Mouse (Mus musculus) lung, embryonic 15.5 days (tissue): Measurements from ENCODE around the gene Stk33. TPM values are rescaled to one million over a fixed set of nuclear protein-coding genes. Genes with fewer than 3 reads are reported as not detected.
A peak's percentile ranks its signal among the peaks of the same experiment; 100 is the strongest.

ENCODE experiments used
- ATAC-seq: fragments of 200-750 bp; cut with Nextera tagmentation; 2 replicates; pipeline ENCODE4 v1.8.0; 2017; ENCODE audit warnings: moderate number of reproducible peaks, borderline replicate concordance; ENCODE audit not compliant: low FRiP score, low TSS enrichment; ENCODE audit errors: extremely low read depth
- H3K27ac ChIP-seq: fragments of 300-500 bp; sonication (generic); 2 replicates; pipeline ENCODE4 v1.5.1; 2015; ENCODE audit warnings: moderate library complexity, mild to moderate bottlenecking, inconsistent platforms
- H3K27me3 ChIP-seq: fragments of 300-500 bp; sonication (generic); 2 replicates; pipeline ENCODE4 v1.6.1; 2015; ENCODE audit warnings: inconsistent platforms
- H3K36me3 ChIP-seq: fragments of 300-500 bp; sonication (generic); 2 replicates; pipeline ENCODE4 v1.6.1; 2015; ENCODE audit warnings: inconsistent platforms
- H3K4me1 ChIP-seq: fragments of 300-500 bp; sonication (generic); 2 replicates; pipeline ENCODE4 v1.6.1; 2015; ENCODE audit warnings: inconsistent platforms
- H3K4me2 ChIP-seq: fragments of 300-500 bp; sonication (generic); 2 replicates; pipeline ENCODE4 v1.6.1; 2015; ENCODE audit warnings: inconsistent platforms, mild to moderate bottlenecking, moderate library complexity
- H3K4me3 ChIP-seq: fragments of 300-500 bp; sonication (generic); 2 replicates; pipeline ENCODE4 v1.5.1; 2015; ENCODE audit warnings: mild to moderate bottlenecking, inconsistent platforms
- H3K9ac ChIP-seq: fragments of 300-500 bp; sonication (generic); 2 replicates; pipeline ENCODE4 v1.6.1; 2015; ENCODE audit warnings: inconsistent platforms
- H3K9me3 ChIP-seq: fragments of 300-500 bp; sonication (generic); 2 replicates; pipeline ENCODE4 v1.6.1; 2016; ENCODE audit warnings: inconsistent platforms
- WGBS: fragments of 180-500 bp; shearing (Covaris S2); methylation state at CpG from one replicate; pipeline ENCODE4 v1.1.7; 2015; 5-methylcytosine and 5-hydroxymethylcytosine counted together
- polyA plus RNA-seq: library from polyadenylated mRNA; unstranded; fragments of >200 nt; fragmentation: Nextera tagmentation; extraction: Ambion mirVana; gene quantifications from 2 replicates; pipeline ENCODE4 v1.2.1, GENCODE M21; 2015

Gene Stk33
- polyA plus RNA-seq, 1 experiment from 2014 or later = 2.3 TPM

DNA sequence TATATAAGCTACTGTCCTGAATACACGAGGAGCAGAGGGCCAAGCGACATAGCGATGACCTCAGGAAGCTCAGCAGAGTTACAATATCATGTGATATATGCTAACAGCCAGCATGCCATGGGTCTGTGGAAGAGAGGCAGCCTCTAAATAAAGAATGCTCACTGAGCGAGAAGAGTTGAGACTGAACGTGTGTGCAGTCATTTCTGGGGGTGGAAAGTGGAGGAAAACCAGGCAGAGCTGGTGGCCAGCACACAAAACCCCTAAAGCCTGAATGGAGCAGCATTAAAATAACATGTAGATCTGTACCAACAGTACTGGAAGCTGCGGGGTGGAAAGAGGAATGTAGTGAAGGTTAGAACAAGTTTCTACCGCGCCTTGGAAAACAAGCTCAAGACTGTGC is 107.2 kb downstream of the Stk33 start:
- Histone ChIP-seq H3K9ac (no peak overlapping the region), H3K4me1 (no peaks in the 10 kb centered on the region), H3K27me3 (no peaks in the 10 kb centered on the region), H3K4me3 (no peak overlapping the region), H3K9me3 (no peaks in the 10 kb centered on the region), H3K36me3 (no peaks in the 10 kb centered on the region), H3K27ac (no peak overlapping the region), H3K4me2 (no peak overlapping the region)
- WGBS = 67% methylated on average over 8 of the region's 8 CpGs
- ATAC-seq = no peak

GRCm38 (mm10) chr7:109328772-109329171 is 110.1 kb downstream of the Stk33 start:
- H3K27me3 ChIP-seq = no peaks in the 10 kb centered on the region
- H3K4me2 ChIP-seq = no peak overlapping the region
- no peak for ATAC-seq

GRCm38 (mm10) chr7:109326813-109327212 is 112.1 kb downstream of the Stk33 start:
- 42% methylated on average over 4 of the region's 4 CpGs for WGBS
- no peak overlapping the region for H3K4me2 ChIP-seq
- no peaks in the 10 kb centered on the region for H3K36me3 ChIP-seq
- no peaks in the 10 kb centered on the region for H3K27me3 ChIP-seq
- no peak overlapping the region for H3K27ac ChIP-seq
- no peak overlapping the region for H3K9ac ChIP-seq
- no peak for ATAC-seq
- no peaks in the 10 kb centered on the region for H3K9me3 ChIP-seq
- no peaks in the 10 kb centered on the region for H3K4me1 ChIP-seq
- H3K4me3 ChIP-seq = no peak overlapping the region

More at GRCm38 (mm10) chr7:109328772-109329171, 110.1 kb downstream of the Stk33 start:
- no peaks in the 10 kb centered on the region for H3K9me3 ChIP-seq
- H3K4me3 ChIP-seq = no peak overlapping the region
- 57% methylated on average over 3 of the region's 3 CpGs for WGBS
- no peak overlapping the region for H3K27ac ChIP-seq
- no peaks in the 10 kb centered on the region for H3K36me3 ChIP-seq
- H3K9ac ChIP-seq = no peak overlapping the region
- no peaks in the 10 kb centered on the region for H3K4me1 ChIP-seq

DNA sequence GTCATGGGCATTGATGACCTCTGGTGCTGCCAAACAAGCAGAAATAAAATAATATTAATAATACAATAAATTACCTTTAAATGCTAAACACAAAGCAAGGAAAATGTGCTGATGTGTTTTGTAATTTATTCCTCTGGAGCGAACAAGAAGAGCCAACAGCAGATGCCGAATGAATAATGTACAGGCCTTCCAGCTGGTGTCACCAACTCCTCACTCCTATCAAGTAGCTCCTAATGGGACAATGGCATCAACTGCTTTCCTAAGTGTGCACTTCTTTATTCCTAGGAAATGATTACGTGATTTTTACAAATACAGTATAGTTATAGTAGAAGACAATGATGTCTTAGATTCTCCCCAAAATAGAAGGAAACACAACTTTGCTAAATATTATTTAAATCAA is 113.2 kb downstream of the Stk33 start:
- H3K4me3 ChIP-seq = no peak overlapping the region
- no peaks in the 10 kb centered on the region for H3K9me3 ChIP-seq
- no peak overlapping the region for H3K4me2 ChIP-seq
- no peaks in the 10 kb centered on the region for H3K36me3 ChIP-seq
- no peaks in the 10 kb centered on the region for H3K27me3 ChIP-seq
- ATAC-seq = no peak
- 78% methylated on average over 3 of the region's 3 CpGs for WGBS
- no peaks in the 10 kb centered on the region for H3K4me1 ChIP-seq
- H3K9ac ChIP-seq = no peak overlapping the region
- no peak overlapping the region for H3K27ac ChIP-seq

DNA sequence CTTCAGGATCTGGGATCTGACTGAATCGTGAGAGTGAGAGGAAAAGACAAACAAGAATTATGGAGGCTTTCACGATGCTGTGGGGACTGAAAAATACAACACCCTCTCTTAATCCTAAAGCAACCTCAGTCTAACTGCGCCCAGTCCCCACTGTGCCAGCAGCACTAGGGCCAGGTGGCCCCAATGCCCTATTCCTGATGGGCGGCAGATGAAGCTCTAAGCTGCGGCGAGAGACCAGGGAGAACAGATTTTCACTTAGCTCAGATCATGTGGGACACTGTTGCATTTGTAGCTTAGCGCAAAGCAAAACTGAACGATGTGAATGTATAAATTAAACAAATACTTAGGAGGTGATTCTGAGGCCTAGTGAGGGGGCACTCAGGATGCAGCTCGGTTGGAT is 113.7 kb downstream of the Stk33 start:
- no peak overlapping the region for H3K4me3 ChIP-seq
- 45% methylated on average over 9 of the region's 9 CpGs for WGBS
- H3K9ac ChIP-seq = no peak overlapping the region
- H3K9me3 ChIP-seq = no peaks in the 10 kb centered on the region
- H3K27me3 ChIP-seq = no peaks in the 10 kb centered on the region
- no peaks in the 10 kb centered on the region for H3K4me1 ChIP-seq
- ATAC-seq = no peak
- H3K4me2 ChIP-seq = no peak overlapping the region
- no peaks in the 10 kb centered on the region for H3K36me3 ChIP-seq
- no peak overlapping the region for H3K27ac ChIP-seq

DNA sequence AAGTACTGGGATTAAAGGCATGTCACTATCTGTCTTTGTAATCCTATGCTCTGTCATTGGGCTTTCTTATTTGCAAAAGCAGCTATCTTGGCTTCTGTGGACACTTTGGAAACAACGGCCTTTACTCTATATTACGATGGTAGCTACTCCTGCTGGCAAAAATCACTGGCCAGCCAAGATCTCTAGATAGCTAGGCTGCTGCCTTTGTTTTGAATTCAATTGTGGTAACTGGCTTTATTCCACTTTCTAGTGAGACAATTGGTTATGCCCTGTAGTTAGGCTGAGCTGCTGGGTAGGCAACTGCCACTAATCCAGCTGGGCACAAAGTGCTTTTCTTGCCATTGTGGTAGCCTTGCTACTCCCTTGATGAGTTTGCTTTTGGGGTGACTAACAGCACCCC is 129.4 kb downstream of the Stk33 start:
- H3K9me3 ChIP-seq = no peaks in the 10 kb centered on the region
- H3K36me3 ChIP-seq = no peaks in the 10 kb centered on the region
- no peaks in the 10 kb centered on the region for H3K4me1 ChIP-seq
- no peak for ATAC-seq
- H3K27me3 ChIP-seq = no peaks in the 10 kb centered on the region
- no peak overlapping the region for H3K4me2 ChIP-seq
- no peak overlapping the region for H3K27ac ChIP-seq
- 86% methylated on average over 2 of the region's 2 CpGs for WGBS
- no peak overlapping the region for H3K4me3 ChIP-seq
- no peak overlapping the region for H3K9ac ChIP-seq

DNA sequence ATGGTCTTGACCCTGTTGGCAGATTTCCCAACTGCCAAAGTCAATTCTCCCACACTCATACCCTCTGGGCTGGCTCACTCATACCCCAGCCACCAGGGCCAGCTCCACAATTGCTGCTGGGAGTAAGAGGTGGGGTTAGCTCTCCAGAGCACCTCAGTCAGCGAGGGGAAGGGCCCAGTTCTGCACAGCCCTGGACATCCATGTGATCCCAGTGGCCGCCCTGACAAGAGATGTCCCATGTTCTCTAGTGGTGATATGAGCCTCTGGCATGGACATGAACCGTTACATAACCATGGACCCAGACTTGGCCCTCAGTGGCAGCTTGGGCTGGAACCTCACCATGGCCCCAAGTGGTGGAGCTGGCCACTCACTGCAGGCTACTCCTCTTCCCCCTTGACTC is 143.1 kb downstream of the Stk33 start:
- no peaks in the 10 kb centered on the region for H3K36me3 ChIP-seq
- WGBS = 77% methylated on average over 3 of the region's 3 CpGs
- no peak overlapping the region for H3K27ac ChIP-seq
- H3K4me3 ChIP-seq = no peak overlapping the region
- no peak overlapping the region for H3K4me2 ChIP-seq
- 0 out of 2 replicates have a peak, but pooled peaks have one; percentile 35 for ATAC-seq
- H3K9me3 ChIP-seq = no peaks in the 10 kb centered on the region
- no peak overlapping the region for H3K9ac ChIP-seq
- H3K4me1 ChIP-seq = no peaks in the 10 kb centered on the region
- no peaks in the 10 kb centered on the region for H3K27me3 ChIP-seq

DNA sequence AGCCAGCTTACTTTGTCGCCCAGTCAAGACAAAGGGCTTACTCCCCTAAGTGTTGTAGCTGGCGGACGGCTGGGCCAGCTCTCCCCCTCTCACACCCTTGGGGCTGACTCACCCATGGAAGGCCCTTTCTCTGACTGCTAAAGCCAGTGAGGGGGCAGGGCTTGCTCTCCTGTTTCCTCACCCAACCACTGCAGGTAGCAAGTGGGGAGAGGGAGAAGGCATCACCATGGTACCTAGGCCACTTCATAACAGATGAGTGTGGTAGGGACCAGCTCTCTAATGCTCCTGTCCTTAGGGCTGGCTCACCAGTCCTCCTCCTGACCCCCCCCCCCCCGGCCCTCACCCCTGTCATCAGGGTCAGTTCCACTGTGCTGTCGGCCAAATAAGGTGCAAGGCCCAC is 143.5 kb downstream of the Stk33 start:
- no peak overlapping the region for H3K4me2 ChIP-seq
- WGBS = 69% methylated on average over 5 of the region's 5 CpGs
- H3K9me3 ChIP-seq = no peaks in the 10 kb centered on the region
- no peak overlapping the region for H3K9ac ChIP-seq
- no peaks in the 10 kb centered on the region for H3K27me3 ChIP-seq
- ATAC-seq = peak; percentile 52; the same call in 1 of the 2 replicates
- no peak overlapping the region for H3K4me3 ChIP-seq
- no peak overlapping the region for H3K27ac ChIP-seq
- H3K4me1 ChIP-seq = no peaks in the 10 kb centered on the region
- H3K36me3 ChIP-seq = no peaks in the 10 kb centered on the region

DNA sequence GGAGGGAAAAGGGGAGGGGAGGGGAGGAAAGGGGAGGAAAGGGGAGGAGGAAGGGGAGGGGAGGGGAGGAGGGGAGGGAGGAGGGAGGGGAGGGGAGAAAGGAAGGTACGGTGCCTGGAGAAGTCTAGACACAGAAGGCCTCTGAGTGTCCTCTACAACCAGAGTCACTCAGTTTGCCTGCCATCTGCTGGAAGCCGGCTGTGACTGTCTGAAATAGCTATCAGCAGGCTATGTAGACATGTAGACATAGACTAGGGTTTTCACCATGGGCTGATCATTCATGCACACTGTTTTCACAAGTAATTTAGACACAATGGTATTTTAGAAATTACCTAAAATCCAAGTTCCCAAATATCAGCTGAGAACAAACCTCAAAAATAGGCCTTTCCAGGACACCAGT is 148.4 kb downstream of the Stk33 start:
- Histone ChIP-seq H3K27me3 (no peaks in the 10 kb centered on the region), H3K27ac (no peak overlapping the region), H3K9me3 (no peaks in the 10 kb centered on the region), H3K4me3 (no peak overlapping the region), H3K4me1 (no peaks in the 10 kb centered on the region), H3K9ac (no peak overlapping the region), H3K4me2 (no peak overlapping the region), H3K36me3 (no peaks in the 10 kb centered on the region)
- 27% methylated on average over 2 of the region's 2 CpGs for WGBS
- ATAC-seq = no peak

DNA sequence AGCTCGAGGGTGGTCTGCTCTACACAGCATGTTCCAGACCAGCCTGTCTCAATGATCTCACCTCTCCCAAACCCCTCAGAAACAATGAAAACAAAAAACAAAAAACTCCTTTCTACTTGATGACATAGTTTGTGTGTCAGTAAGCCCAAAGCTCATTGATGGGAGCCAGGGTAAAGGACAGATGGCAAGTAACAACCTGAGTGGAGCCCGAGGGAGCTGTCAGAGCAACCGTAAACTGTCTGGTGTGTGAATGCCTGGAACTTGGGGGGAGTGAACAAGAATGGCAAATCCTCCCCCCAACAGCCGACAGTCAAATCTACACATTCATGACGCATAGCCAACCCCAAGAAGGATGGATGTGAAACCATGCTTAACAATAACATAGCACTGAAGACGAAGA is 149.8 kb downstream of the Stk33 start:
- Histone ChIP-seq H3K9me3 (no peaks in the 10 kb centered on the region), H3K27me3 (no peaks in the 10 kb centered on the region), H3K9ac (no peak overlapping the region), H3K27ac (no peak overlapping the region), H3K4me2 (no peak overlapping the region), H3K4me3 (no peak overlapping the region), H3K36me3 (no peaks in the 10 kb centered on the region), H3K4me1 (no peaks in the 10 kb centered on the region)
- 61% methylated on average over 6 of the region's 6 CpGs for whole genome bisulfite sequencing
- ATAC-seq = no peak

GRCm38 (mm10) chr7:109282106-109282505 is 156.8 kb downstream of the Stk33 start:
- Histone ChIP-seq H3K36me3 (no peaks in the 10 kb centered on the region), H3K27me3 (no peaks in the 10 kb centered on the region), H3K4me2 (no peak overlapping the region), H3K9me3 (no peaks in the 10 kb centered on the region), H3K4me3 (no peak overlapping the region), H3K9ac (no peak overlapping the region), H3K27ac (no peak overlapping the region), H3K4me1 (no peaks in the 10 kb centered on the region; the same call in 1 of the 2 replicates)
- ATAC-seq = no peak
- WGBS = 82% methylated on average over 4 of the region's 4 CpGs

- 29% methylated on average over 3 of the region's 3 CpGs for WGBS
- Histone ChIP-seq H3K36me3 (no peaks in the 10 kb centered on the region), H3K4me3 (no peak overlapping the region), H3K27ac (peak overlapping the region; percentile 76; the same call in 1 of the 2 replicates), H3K4me2 (no peak overlapping the region), H3K4me1 (no peaks in the 10 kb centered on the region; the same call in 1 of the 2 replicates), H3K9ac (no peak overlapping the region), H3K9me3 (no peaks in the 10 kb centered on the region), H3K27me3 (no peaks in the 10 kb centered on the region)
- peak; percentile 45; the same call in 1 of the 2 replicates for ATAC-seq
Measured at GRCm38 (mm10) chr7:109276622-109277021, 162.3 kb downstream of the Stk33 start.

DNA sequence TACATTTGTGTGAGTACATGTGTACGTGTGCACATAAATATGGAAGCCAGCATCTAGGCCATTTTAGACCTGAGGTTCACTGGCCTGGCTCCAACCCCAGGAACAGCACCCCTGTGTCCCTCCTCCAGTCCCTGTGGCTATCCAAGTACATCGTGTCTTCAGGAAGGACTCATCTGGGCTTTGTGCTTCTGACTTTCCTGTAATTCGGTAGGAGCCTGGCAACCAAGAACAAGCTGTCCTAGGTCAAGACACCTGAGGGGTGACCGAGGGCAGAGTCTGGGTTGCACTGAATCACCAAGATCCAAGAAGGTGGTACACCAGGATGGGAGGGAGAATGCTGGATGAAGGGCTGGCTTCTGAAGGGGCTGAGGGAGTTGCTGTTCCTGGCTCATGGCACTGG is 163.0 kb downstream of the Stk33 start:
- 77% methylated on average over 4 of the region's 4 CpGs for WGBS
- 0 out of 2 replicates have a peak overlapping the region, but pooled peaks have one; percentile 47 for H3K27ac ChIP-seq

More for the DNA sequence above, 163.0 kb downstream of the Stk33 start:
- Histone ChIP-seq H3K4me2 (no peak overlapping the region), H3K9me3 (no peaks in the 10 kb centered on the region), H3K4me1 (no peaks in the 10 kb centered on the region; the same call in 1 of the 2 replicates), H3K36me3 (no peaks in the 10 kb centered on the region), H3K27me3 (no peaks in the 10 kb centered on the region), H3K4me3 (no peak overlapping the region), H3K9ac (no peak overlapping the region)
- no peak for ATAC-seq
